Mouse (Mus musculus): ENCODE data around the gene Rps2.

- TF ChIP-seq CTCF (IDR thresholded peaks at IDR 0.05; ENCODE audit: borderline replicate concordance, insufficient read depth, low read length), result no peak
- no peak for TF ChIP-seq POLR2A (IDR thresholded peaks at IDR 0.05; ENCODE audit: low read depth, low read length)
Measured at GRCm38 (mm10) chr17:24674277-24674676, 43.6 kb upstream of the Rps2 start.

Measured in embryonic fibroblast, embryonic 13.5 days (primary cell).